Mouse (Mus musculus) liver, embryonic 15.5 days (tissue): ENCODE measurements at regions not wholly inside any gene's neighbourhood (a gene's known extent, or its start where the extent isn't known, plus 50 kb on each side); places are given as distances from the start of the nearest gene placed in this dataset.

Source experiments
- ATAC-seq: fragments of 200-750 bp; cut with Nextera tagmentation; 2 replicates; pipeline ENCODE4 v1.8.0; 2017; ENCODE audit warnings: moderate number of reproducible peaks, mild to moderate bottlenecking, moderate library complexity; ENCODE audit not compliant: insufficient read depth
- H3K27ac ChIP-seq: fragments of 300-500 bp; sonication (generic); replicated peaks from 2 replicates; pipeline ENCODE4 v1.5.1; 2015; ENCODE audit warnings: mild to moderate bottlenecking, inconsistent platforms
- H3K27me3 ChIP-seq: fragments of 300-500 bp; sonication (generic); 2 replicates; pipeline ENCODE4 v1.6.1; 2015; ENCODE audit warnings: mild to moderate bottlenecking, inconsistent platforms
- H3K36me3 ChIP-seq: fragments of 300-500 bp; sonication (generic); replicated peaks from 2 replicates; pipeline ENCODE4 v1.6.1; 2015; ENCODE audit warnings: moderate library complexity, mild to moderate bottlenecking, inconsistent platforms
- H3K4me1 ChIP-seq: fragments of 300-500 bp; sonication (generic); replicated peaks from 2 replicates; pipeline ENCODE4 v1.6.1; 2015; ENCODE audit warnings: inconsistent platforms
- H3K4me2 ChIP-seq: fragments of 300-500 bp; sonication (generic); 2 replicates; pipeline ENCODE4 v1.6.1; 2015; ENCODE audit warnings: moderate library complexity, mild to moderate bottlenecking, inconsistent platforms
- H3K4me3 ChIP-seq: fragments of 300-500 bp; sonication (generic); replicated peaks from 2 replicates; pipeline ENCODE4 v1.5.1; 2015; ENCODE audit warnings: mild to moderate bottlenecking, inconsistent platforms
- H3K9ac ChIP-seq: fragments of 300-500 bp; sonication (generic); 2 replicates; pipeline ENCODE4 v1.6.1; 2015; ENCODE audit warnings: moderate library complexity, mild to moderate bottlenecking, inconsistent platforms
- H3K9me3 ChIP-seq: fragments of 300-500 bp; sonication (generic); replicated peaks from 2 replicates; pipeline ENCODE4 v1.6.1; 2016; ENCODE audit warnings: inconsistent platforms
- WGBS: fragments of 180-500 bp; shearing (Covaris S2); methylation state at CpG from one replicate; pipeline ENCODE4 v1.1.7; 2015; ENCODE audit warnings: mixed read lengths; ENCODE audit not compliant: insufficient replicate concordance; 5-methylcytosine and 5-hydroxymethylcytosine counted together

DNA sequence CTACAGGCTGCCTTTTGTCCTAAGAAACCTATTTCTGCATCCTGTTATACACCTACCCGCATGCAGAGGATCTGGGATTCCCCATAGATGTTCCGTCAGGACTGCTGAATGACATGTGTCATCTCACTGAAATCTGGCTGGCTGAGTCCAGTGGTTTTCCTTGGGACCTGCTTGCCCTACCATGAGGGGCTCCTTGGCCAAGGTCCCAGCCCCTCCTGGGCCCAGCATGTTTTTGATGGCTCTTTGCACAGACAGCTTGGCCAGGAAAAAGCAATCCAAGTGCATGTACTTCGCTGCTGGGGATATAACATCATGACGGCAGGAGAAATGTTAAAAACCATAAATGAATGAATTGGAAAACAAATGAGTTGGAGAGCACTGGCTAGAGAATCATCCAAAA is 320.8 kb downstream of the Cxcl12 start:
- WGBS, result 67% methylated on average over 4 of the region's 4 CpGs

GRCm38 (mm10) chr6:117489761-117490396 is 321.5 kb downstream of the Cxcl12 start:
- WGBS, result 58% methylated on average over 3 of the region's 3 CpGs

More for the DNA sequence above, 320.8 kb downstream of the Cxcl12 start:
- Histone ChIP-seq H3K36me3 (no peaks in the 10 kb centered on the region), H3K9me3 (no peaks in the 10 kb centered on the region), H3K4me3 (no peak overlapping the region), H3K9ac (no peak overlapping the region), H3K4me1 (no peaks in the 10 kb centered on the region), H3K27ac (no peak overlapping the region), H3K27me3 (no peaks in the 10 kb centered on the region), H3K4me2 (no peak overlapping the region)
- no peak for ATAC-seq

DNA sequence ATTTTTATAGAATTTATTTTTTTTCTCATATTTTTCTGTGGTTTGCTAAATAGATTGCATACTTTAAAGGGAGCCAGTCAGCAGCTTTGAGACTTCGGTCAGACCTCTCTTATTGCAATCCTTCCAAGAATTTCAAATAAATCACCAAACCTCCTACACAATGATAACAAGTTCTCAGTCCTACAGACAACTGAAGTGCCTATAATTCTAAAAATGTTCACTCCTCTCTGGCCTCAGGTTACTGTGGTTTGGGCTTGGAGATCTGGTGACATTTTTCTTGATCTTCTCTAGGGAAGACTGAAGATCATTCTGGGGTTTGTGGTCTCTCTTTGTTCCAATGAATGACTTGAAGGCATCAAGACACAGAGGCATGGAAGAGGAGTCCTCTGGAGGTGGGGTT is 326.6 kb downstream of the Cxcl12 start:
- H3K9me3 ChIP-seq, result no peaks in the 10 kb centered on the region
- 52% methylated on average over 1 of the region's 1 CpGs for WGBS
- no peak overlapping the region for H3K4me2 ChIP-seq
- ATAC-seq, result no peak
- H3K4me3 ChIP-seq, result no peak overlapping the region
- H3K27ac ChIP-seq, result no peak overlapping the region
- no peak overlapping the region for H3K9ac ChIP-seq
- H3K36me3 ChIP-seq, result no peaks in the 10 kb centered on the region
- no peaks in the 10 kb centered on the region for H3K4me1 ChIP-seq
- no peaks in the 10 kb centered on the region for H3K27me3 ChIP-seq

More at GRCm38 (mm10) chr6:117489761-117490396, 321.5 kb downstream of the Cxcl12 start:
- no peak for ATAC-seq
- Histone ChIP-seq H3K4me1 (no peaks in the 10 kb centered on the region), H3K9ac (no peak overlapping the region), H3K9me3 (no peaks in the 10 kb centered on the region), H3K4me2 (no peak overlapping the region), H3K36me3 (no peaks in the 10 kb centered on the region), H3K27me3 (no peaks in the 10 kb centered on the region), H3K4me3 (no peak overlapping the region), H3K27ac (no peak overlapping the region)

DNA sequence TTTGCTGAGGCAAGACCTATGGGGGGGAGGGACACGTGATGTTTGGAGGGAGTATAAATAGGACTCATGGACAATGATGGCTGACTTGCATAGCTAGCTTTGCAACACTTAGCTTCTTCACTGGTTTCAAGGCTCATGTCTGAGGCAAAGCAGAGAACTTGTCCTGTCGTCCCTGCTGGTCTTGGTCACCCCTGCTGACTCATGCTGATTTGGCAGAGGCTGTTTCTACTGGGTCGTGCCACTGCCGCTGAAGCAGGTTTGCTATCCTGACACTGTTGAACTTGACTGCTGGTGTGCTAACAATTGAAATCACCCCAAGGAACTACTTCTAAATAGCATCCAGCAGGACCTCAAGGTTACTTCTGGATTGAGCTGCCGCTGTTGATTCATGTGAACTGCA is 329.0 kb downstream of the Cxcl12 start:
- Histone ChIP-seq H3K4me2 (no peak overlapping the region), H3K9ac (no peak overlapping the region), H3K27ac (no peak overlapping the region), H3K4me3 (no peak overlapping the region), H3K36me3 (no peaks in the 10 kb centered on the region), H3K4me1 (no peaks in the 10 kb centered on the region), H3K27me3 (no peaks in the 10 kb centered on the region), H3K9me3 (no peaks in the 10 kb centered on the region)
- 53% methylated on average over 5 of the region's 5 CpGs for WGBS
- no peak for ATAC-seq

GRCm38 (mm10) chr6:117497904-117498303 is 329.6 kb downstream of the Cxcl12 start:
- WGBS, result 72% methylated on average over 5 of the region's 5 CpGs
- H3K4me3 ChIP-seq, result no peak overlapping the region
- ATAC-seq, result no peak

GRCm38 (mm10) chr6:117502346-117502745 is 334.0 kb downstream of the Cxcl12 start:
- Histone ChIP-seq H3K27me3 (no peaks in the 10 kb centered on the region), H3K36me3 (no peaks in the 10 kb centered on the region), H3K4me2 (no peak overlapping the region), H3K4me3 (no peak overlapping the region), H3K9ac (no peak overlapping the region), H3K27ac (no peak overlapping the region), H3K9me3 (no peaks in the 10 kb centered on the region), H3K4me1 (no peaks in the 10 kb centered on the region)
- no peak for ATAC-seq
- WGBS, result 25% methylated on average over 5 of the region's 5 CpGs

More at GRCm38 (mm10) chr6:117497904-117498303, 329.6 kb downstream of the Cxcl12 start:
- H3K4me1 ChIP-seq, result no peaks in the 10 kb centered on the region
- no peak overlapping the region for H3K27ac ChIP-seq
- no peak overlapping the region for H3K4me2 ChIP-seq
- H3K27me3 ChIP-seq, result no peaks in the 10 kb centered on the region
- no peaks in the 10 kb centered on the region for H3K36me3 ChIP-seq
- no peak overlapping the region for H3K9ac ChIP-seq
- no peaks in the 10 kb centered on the region for H3K9me3 ChIP-seq

- no peak overlapping the region for H3K9ac ChIP-seq
- H3K4me3 ChIP-seq, result no peak overlapping the region
- no peaks in the 10 kb centered on the region for H3K9me3 ChIP-seq
- no peaks in the 10 kb centered on the region for H3K36me3 ChIP-seq
- no peak overlapping the region for H3K27ac ChIP-seq
- no peak overlapping the region for H3K4me2 ChIP-seq
- H3K4me1 ChIP-seq, result no peaks in the 10 kb centered on the region
- ATAC-seq, result no peak
- WGBS, result 60% methylated on average over 10 of the region's 10 CpGs
- H3K27me3 ChIP-seq, result no peaks in the 10 kb centered on the region
Measured at GRCm38 (mm10) chr6:117504771-117505170, 336.2 kb upstream of the Zfp637 start.

- ATAC-seq, result no peak
- Histone ChIP-seq H3K4me2 (no peak overlapping the region), H3K4me3 (no peak overlapping the region), H3K27me3 (no peaks in the 10 kb centered on the region), H3K9ac (no peak overlapping the region), H3K4me1 (no peaks in the 10 kb centered on the region), H3K36me3 (no peaks in the 10 kb centered on the region), H3K9me3 (no peaks in the 10 kb centered on the region), H3K27ac (no peak overlapping the region)
- WGBS, result 19% methylated on average over 3 of the region's 3 CpGs
Measured at GRCm38 (mm10) chr6:117505431-117505830, 335.5 kb upstream of the Zfp637 start.

GRCm38 (mm10) chr6:117506619-117507018 is 334.4 kb upstream of the Zfp637 start:
- H3K9ac ChIP-seq, result no peak overlapping the region
- H3K9me3 ChIP-seq, result no peaks in the 10 kb centered on the region
- no peak overlapping the region for H3K4me3 ChIP-seq
- no peaks in the 10 kb centered on the region for H3K4me1 ChIP-seq
- no peaks in the 10 kb centered on the region for H3K27me3 ChIP-seq
- no peak for ATAC-seq
- no peak overlapping the region for H3K4me2 ChIP-seq
- H3K27ac ChIP-seq, result no peak overlapping the region
- WGBS, result 63% methylated on average over 7 of the region's 7 CpGs
- H3K36me3 ChIP-seq, result no peaks in the 10 kb centered on the region

GRCm38 (mm10) chr6:117508860-117509259 is 332.1 kb upstream of the Zfp637 start:
- 53% methylated on average over 6 of the region's 6 CpGs for WGBS
- Histone ChIP-seq H3K4me3 (no peak overlapping the region), H3K27ac (no peak overlapping the region), H3K4me2 (no peak overlapping the region), H3K27me3 (no peaks in the 10 kb centered on the region), H3K9me3 (no peaks in the 10 kb centered on the region), H3K4me1 (no peaks in the 10 kb centered on the region), H3K36me3 (no peaks in the 10 kb centered on the region), H3K9ac (no peak overlapping the region)
- no peak for ATAC-seq

DNA sequence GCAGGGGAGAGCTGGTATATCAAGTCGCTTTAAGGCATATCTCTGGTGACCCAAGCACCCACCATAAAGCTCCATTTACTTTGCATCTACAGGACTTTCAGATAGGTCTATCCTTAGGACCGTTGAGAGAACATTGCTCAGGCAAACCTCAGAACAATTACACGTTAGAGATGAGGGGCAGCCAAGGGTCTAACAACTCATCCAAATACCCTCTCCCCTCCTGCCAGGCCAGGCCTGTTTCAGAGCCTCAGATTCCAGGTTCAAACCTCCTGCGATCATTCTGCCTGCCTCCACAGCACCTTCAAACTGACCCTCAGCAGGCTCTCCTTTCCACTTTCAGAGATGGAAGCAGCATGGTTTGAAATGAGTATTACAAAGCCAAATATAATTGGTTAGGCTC is 331.0 kb upstream of the Zfp637 start:
- no peak for ATAC-seq
- WGBS, result 59% methylated on average over 4 of the region's 4 CpGs

DNA sequence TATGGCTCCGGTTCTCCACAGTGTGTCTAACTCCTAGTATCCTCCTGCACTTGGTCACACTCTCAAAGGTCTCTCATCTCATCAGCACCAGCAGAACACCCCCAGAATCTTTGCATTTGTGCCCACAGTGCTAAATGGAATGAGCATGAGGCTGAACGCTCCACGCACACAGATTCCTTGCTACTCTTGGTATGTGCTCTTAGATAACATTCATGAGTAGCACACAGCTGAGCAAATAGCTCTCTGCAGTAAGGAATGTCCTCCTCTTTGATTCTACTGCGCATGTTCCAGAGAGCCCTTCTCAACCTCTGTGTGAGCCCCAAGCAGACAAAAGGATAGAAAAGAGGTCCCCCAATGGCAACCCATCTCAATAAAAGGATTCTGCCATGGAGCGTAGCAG is 326.1 kb upstream of the Zfp637 start:
- ATAC-seq, result no peak
- whole genome bisulfite sequencing, result 63% methylated on average over 5 of the region's 5 CpGs

More for the DNA sequence above, 331.0 kb upstream of the Zfp637 start:
- Histone ChIP-seq H3K4me3 (no peak overlapping the region), H3K4me2 (no peak overlapping the region), H3K27ac (no peak overlapping the region), H3K9me3 (no peaks in the 10 kb centered on the region), H3K27me3 (no peaks in the 10 kb centered on the region), H3K9ac (no peak overlapping the region), H3K4me1 (no peaks in the 10 kb centered on the region), H3K36me3 (no peaks in the 10 kb centered on the region)

More for the DNA sequence above, 326.1 kb upstream of the Zfp637 start:
- H3K27ac ChIP-seq, result no peak overlapping the region
- no peaks in the 10 kb centered on the region for H3K36me3 ChIP-seq
- no peaks in the 10 kb centered on the region for H3K4me1 ChIP-seq
- no peak overlapping the region for H3K4me3 ChIP-seq
- no peak overlapping the region for H3K9ac ChIP-seq
- H3K27me3 ChIP-seq, result no peaks in the 10 kb centered on the region
- no peak overlapping the region for H3K4me2 ChIP-seq
- H3K9me3 ChIP-seq, result no peaks in the 10 kb centered on the region
